Mouse (Mus musculus): ENCODE results near the gene N4bp2. TPM values are rescaled to one million over a fixed set of nuclear protein-coding genes. Genes with fewer than 3 reads are reported as not detected.

The N4bp2 gene
- total RNA-seq (2023): 10 to 100 TPM; 26.5 to 29.0 TPM

GRCm38 (mm10) chr5:65763088-65763915, at the start of gene N4bp2:
N4bp2 (plus strand) TSS chr5:65763521.

GRCm38 (mm10) chr5:65861154-65861944, 98.0 kb downstream of the N4bp2 start, which contains the start of gene Rhoh:
Rhoh (plus strand) TSS chr5:65861213.

Other genes with a start within 250 kb of the N4bp2 start
- gene Smim14, start 226.3 kb upstream of the N4bp2 start, total RNA-seq (2023): 100 to 1,000 TPM; 184 to 185 TPM
- 10 to 100 TPM; 54.7 to 55.9 TPM for gene Ube2k, start 226.3 kb upstream of the N4bp2 start, total RNA-seq (2023)
- 100 to 1,000 TPM; 136 to 169 TPM for gene Pds5a, start 65.2 kb upstream of the N4bp2 start, total RNA-seq (2023)
- 10 to 100 TPM; 15.9 to 18.2 TPM for gene Rhoh, start 97.7 kb downstream of the N4bp2 start, total RNA-seq (2023)
- gene Chrna9, start 171.4 kb downstream of the N4bp2 start, total RNA-seq (2023): not detected
- gene 9130230L23Rik, start 240.8 kb downstream of the N4bp2 start, total RNA-seq (2023): 1 to 10 TPM; 3.7 to 5.7 TPM